Mouse (Mus musculus) intestine, embryonic 15.5 days (tissue): ENCODE measurements around the gene Nkain2. TPM values are rescaled to one million over a fixed set of nuclear protein-coding genes. Genes with fewer than 3 reads are reported as not detected.

Source experiments
- ATAC-seq: fragments of 200-750 bp; cut with Nextera tagmentation; 2 replicates; pipeline ENCODE4 v1.8.0; 2017; ENCODE audit warnings: moderate TSS enrichment, moderate library complexity
- H3K27ac ChIP-seq: fragments of 300-500 bp; sonication (generic); 2 replicates; pipeline ENCODE4 v1.5.1; 2015; ENCODE audit warnings: mild to moderate bottlenecking, inconsistent platforms
- H3K27me3 ChIP-seq: fragments of 300-500 bp; sonication (generic); replicated peaks from 2 replicates; pipeline ENCODE4 v1.6.1; 2015; ENCODE audit warnings: inconsistent platforms
- H3K36me3 ChIP-seq: fragments of 300-500 bp; sonication (generic); 2 replicates; pipeline ENCODE4 v1.6.1; 2015; ENCODE audit warnings: inconsistent platforms
- H3K4me1 ChIP-seq: fragments of 300-500 bp; sonication (generic); replicated peaks from 2 replicates; pipeline ENCODE4 v1.6.1; 2015; ENCODE audit warnings: inconsistent platforms
- H3K4me2 ChIP-seq: fragments of 300-500 bp; sonication (generic); replicated peaks from 2 replicates; pipeline ENCODE4 v1.6.1; 2015; ENCODE audit warnings: mild to moderate bottlenecking, inconsistent platforms
- H3K4me3 ChIP-seq: fragments of 300-500 bp; sonication (generic); replicated peaks from 2 replicates; pipeline ENCODE4 v1.5.1; 2015; ENCODE audit warnings: inconsistent platforms
- H3K9ac ChIP-seq: fragments of 300-500 bp; sonication (generic); 2 replicates; pipeline ENCODE4 v1.6.1; 2015; ENCODE audit warnings: inconsistent platforms
- H3K9me3 ChIP-seq: fragments of 300-500 bp; sonication (generic); 2 replicates; pipeline ENCODE4 v1.6.1; 2016; ENCODE audit warnings: inconsistent platforms
- WGBS: fragments of 180-500 bp; shearing (Covaris S2); methylation state at CpG from one replicate; pipeline ENCODE4 v1.1.7; 2015; 5-methylcytosine and 5-hydroxymethylcytosine counted together
- polyA plus RNA-seq: library from polyadenylated mRNA; unstranded; fragments of >200 nt; fragmentation: Nextera tagmentation; extraction: Ambion mirVana; gene quantifications from 2 replicates; pipeline ENCODE4 v1.2.1, GENCODE M21; 2015

Gene Nkain2
- polyA plus RNA-seq, 1 experiment from 2014 or later = 1.1 TPM

GRCm38 (mm10) chr10:32290487-32290886 is 599.8 kb downstream of the Nkain2 start:
- WGBS = 56% methylated on average over 2 of the region's 2 CpGs
- Histone ChIP-seq H3K9me3 (no peaks in the 10 kb centered on the region), H3K36me3 (no peaks in the 10 kb centered on the region), H3K9ac (no peak overlapping the region), H3K4me2 (no peak overlapping the region), H3K4me1 (no peaks in the 10 kb centered on the region), H3K27me3 (no peaks in the 10 kb centered on the region), H3K4me3 (no peak overlapping the region), H3K27ac (no peak overlapping the region)
- ATAC-seq = no peak

DNA sequence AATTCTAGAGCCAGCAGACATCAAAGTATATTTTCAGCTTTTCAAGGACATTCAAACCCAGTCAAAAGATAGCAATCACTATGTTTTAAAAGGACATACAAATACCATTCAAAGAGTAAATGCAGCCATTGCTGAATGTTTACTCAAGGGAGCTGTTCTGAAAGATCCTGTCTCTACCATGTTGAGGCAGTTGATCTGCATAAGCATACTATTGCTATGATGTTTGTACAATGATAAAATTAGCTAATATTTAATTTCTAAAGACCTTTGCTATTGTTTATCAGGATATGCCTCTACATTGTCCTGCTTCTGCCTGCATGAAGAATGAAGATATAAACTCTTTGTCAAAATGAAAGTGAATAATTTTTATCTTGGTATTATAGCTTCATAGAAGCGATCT is 606.6 kb downstream of the Nkain2 start:
- no peak overlapping the region for H3K4me3 ChIP-seq
- H3K9ac ChIP-seq = no peak overlapping the region
- no peaks in the 10 kb centered on the region for H3K27me3 ChIP-seq
- H3K36me3 ChIP-seq = no peaks in the 10 kb centered on the region
- WGBS = 57% methylated on average over 1 of the region's 1 CpGs
- no peaks in the 10 kb centered on the region for H3K4me1 ChIP-seq
- H3K27ac ChIP-seq = no peak overlapping the region
- peak; percentile 84 for ATAC-seq
- H3K4me2 ChIP-seq = no peak overlapping the region
- no peaks in the 10 kb centered on the region for H3K9me3 ChIP-seq

DNA sequence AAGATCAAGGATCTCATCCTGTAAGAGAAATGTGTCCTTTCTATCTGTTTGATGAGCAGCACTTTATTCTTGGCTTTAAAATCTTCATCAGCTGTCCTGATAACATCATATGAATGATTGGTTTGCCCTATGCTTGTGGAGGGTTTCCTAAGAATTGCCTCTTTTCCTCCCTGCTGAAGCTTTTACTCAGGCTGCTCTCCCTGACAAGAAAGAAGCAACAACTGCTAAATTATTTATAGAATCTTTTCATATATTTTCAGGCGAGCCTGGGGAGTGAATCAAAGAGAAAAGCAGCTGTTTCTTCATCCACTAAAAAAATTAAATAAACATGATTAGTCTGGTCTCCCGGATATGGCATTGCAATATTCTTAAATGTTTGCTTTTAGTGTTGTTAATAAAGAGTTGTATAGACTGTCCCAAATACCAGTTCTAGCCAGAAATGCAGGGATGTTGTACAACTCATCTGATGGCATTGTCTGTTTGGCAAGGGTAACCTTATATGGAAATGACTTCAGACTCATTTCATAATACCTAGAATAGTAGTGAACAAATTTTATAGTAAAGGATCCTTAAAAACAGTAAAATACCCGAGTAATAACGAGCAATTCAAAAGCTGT is 646.9 kb downstream of the Nkain2 start:
- ATAC-seq = no peak
- Histone ChIP-seq H3K27me3 (no peaks in the 10 kb centered on the region), H3K9me3 (no peaks in the 10 kb centered on the region), H3K4me1 (no peaks in the 10 kb centered on the region), H3K4me2 (no peak overlapping the region), H3K9ac (no peak overlapping the region), H3K36me3 (no peaks in the 10 kb centered on the region), H3K27ac (no peak overlapping the region), H3K4me3 (no peak overlapping the region)
- 58% methylated on average over 4 of the region's 4 CpGs for WGBS

GRCm38 (mm10) chr10:32241168-32241567 is 649.1 kb downstream of the Nkain2 start:
- no peak for ATAC-seq

GRCm38 (mm10) chr10:32182951-32183350 is 707.3 kb downstream of the Nkain2 start:
- no peak overlapping the region for H3K9ac ChIP-seq
- ATAC-seq = no peak
- no peaks in the 10 kb centered on the region for H3K4me1 ChIP-seq
- H3K27ac ChIP-seq = no peak overlapping the region
- H3K4me2 ChIP-seq = no peak overlapping the region
- WGBS = 84% methylated on average over 3 of the region's 3 CpGs
- H3K9me3 ChIP-seq = no peaks in the 10 kb centered on the region
- no peak overlapping the region for H3K4me3 ChIP-seq
- H3K27me3 ChIP-seq = no peaks in the 10 kb centered on the region
- no peaks in the 10 kb centered on the region for H3K36me3 ChIP-seq

More at GRCm38 (mm10) chr10:32241168-32241567, 649.1 kb downstream of the Nkain2 start:
- no peak overlapping the region for H3K4me2 ChIP-seq
- no peak overlapping the region for H3K9ac ChIP-seq
- no peak overlapping the region for H3K4me3 ChIP-seq
- no peaks in the 10 kb centered on the region for H3K9me3 ChIP-seq
- H3K27me3 ChIP-seq = no peaks in the 10 kb centered on the region
- H3K4me1 ChIP-seq = no peaks in the 10 kb centered on the region
- no peak overlapping the region for H3K27ac ChIP-seq
- no peaks in the 10 kb centered on the region for H3K36me3 ChIP-seq

DNA sequence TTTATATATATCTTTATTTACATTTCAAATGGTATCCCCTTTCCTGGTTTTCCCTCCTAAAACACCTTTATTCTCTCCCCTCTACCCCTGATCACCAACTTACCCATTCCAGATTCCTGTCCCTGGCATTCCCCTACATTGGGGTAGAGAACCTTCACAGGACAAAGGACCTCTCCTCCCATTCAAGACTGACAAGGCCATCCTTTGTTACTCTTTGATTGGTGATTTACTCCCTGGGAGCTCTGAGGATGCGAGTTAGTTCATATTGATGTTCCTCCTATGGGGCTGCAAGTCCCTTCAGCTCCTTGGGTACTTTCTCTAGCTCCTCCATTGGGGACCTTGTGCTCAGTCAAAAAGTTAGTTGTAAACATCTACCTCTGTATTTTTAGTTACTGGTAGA is 798.9 kb downstream of the Nkain2 start:
- no peak overlapping the region for H3K4me2 ChIP-seq
- no peak for ATAC-seq
- H3K9ac ChIP-seq = no peak overlapping the region
- no peaks in the 10 kb centered on the region for H3K27me3 ChIP-seq
- H3K4me1 ChIP-seq = no peaks in the 10 kb centered on the region
- H3K4me3 ChIP-seq = no peak overlapping the region
- no peaks in the 10 kb centered on the region for H3K9me3 ChIP-seq
- 77% methylated on average over 1 of the region's 1 CpGs for WGBS
- no peak overlapping the region for H3K27ac ChIP-seq
- no peaks in the 10 kb centered on the region for H3K36me3 ChIP-seq

GRCm38 (mm10) chr10:32060396-32060795 is 829.9 kb downstream of the Nkain2 start:
- no peaks in the 10 kb centered on the region for H3K9me3 ChIP-seq
- no peak for ATAC-seq
- no peak overlapping the region for H3K4me3 ChIP-seq
- no peak overlapping the region for H3K4me2 ChIP-seq
- WGBS = 84% methylated on average over 6 of the region's 6 CpGs
- H3K4me1 ChIP-seq = no peaks in the 10 kb centered on the region
- no peak overlapping the region for H3K27ac ChIP-seq
- no peaks in the 10 kb centered on the region for H3K27me3 ChIP-seq
- H3K9ac ChIP-seq = no peak overlapping the region
- no peaks in the 10 kb centered on the region for H3K36me3 ChIP-seq

GRCm38 (mm10) chr10:32058251-32058650 is 832.0 kb downstream of the Nkain2 start:
- H3K4me1 ChIP-seq = no peaks in the 10 kb centered on the region
- H3K4me2 ChIP-seq = no peak overlapping the region
- ATAC-seq = no peak
- no peaks in the 10 kb centered on the region for H3K27me3 ChIP-seq
- no peak overlapping the region for H3K27ac ChIP-seq
- 91% methylated on average over 2 of the region's 2 CpGs for WGBS
- no peak overlapping the region for H3K4me3 ChIP-seq
- H3K36me3 ChIP-seq = no peaks in the 10 kb centered on the region
- H3K9ac ChIP-seq = no peak overlapping the region
- no peaks in the 10 kb centered on the region for H3K9me3 ChIP-seq

- Histone ChIP-seq H3K4me2 (no peak overlapping the region), H3K27me3 (no peaks in the 10 kb centered on the region), H3K4me3 (no peak overlapping the region), H3K9ac (no peak overlapping the region), H3K9me3 (no peaks in the 10 kb centered on the region), H3K27ac (no peak overlapping the region), H3K36me3 (no peaks in the 10 kb centered on the region), H3K4me1 (no peaks in the 10 kb centered on the region)
- no peak for ATAC-seq
- 75% methylated on average over 5 of the region's 5 CpGs for WGBS
Measured at GRCm38 (mm10) chr10:32052546-32053295, 837.5 kb downstream of the Nkain2 start.

DNA sequence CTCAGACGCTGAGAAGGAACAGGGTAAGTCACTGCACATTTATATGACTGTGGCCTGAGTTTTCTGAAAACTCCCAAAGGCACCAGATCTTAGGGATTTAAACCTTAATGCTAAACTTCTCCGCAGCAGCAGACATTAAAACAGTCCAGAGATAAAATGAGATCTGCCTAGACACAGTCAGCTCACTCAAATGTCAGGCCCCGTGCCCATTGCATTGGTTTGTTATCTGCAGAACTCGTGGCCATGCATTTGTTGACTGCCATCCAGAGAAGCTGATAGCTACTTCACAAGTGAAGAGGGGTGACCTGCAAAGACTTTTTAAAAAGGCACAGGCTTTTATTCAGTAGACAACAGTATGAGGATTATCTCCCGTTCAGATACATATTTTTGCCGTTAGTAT is 838.2 kb downstream of the Nkain2 start:
- Histone ChIP-seq H3K9ac (no peak overlapping the region), H3K27ac (no peak overlapping the region), H3K4me2 (no peak overlapping the region), H3K27me3 (no peaks in the 10 kb centered on the region), H3K9me3 (no peaks in the 10 kb centered on the region), H3K4me1 (no peaks in the 10 kb centered on the region), H3K4me3 (no peak overlapping the region), H3K36me3 (no peaks in the 10 kb centered on the region)
- 81% methylated on average over 6 of the region's 6 CpGs for WGBS
- no peak for ATAC-seq

DNA sequence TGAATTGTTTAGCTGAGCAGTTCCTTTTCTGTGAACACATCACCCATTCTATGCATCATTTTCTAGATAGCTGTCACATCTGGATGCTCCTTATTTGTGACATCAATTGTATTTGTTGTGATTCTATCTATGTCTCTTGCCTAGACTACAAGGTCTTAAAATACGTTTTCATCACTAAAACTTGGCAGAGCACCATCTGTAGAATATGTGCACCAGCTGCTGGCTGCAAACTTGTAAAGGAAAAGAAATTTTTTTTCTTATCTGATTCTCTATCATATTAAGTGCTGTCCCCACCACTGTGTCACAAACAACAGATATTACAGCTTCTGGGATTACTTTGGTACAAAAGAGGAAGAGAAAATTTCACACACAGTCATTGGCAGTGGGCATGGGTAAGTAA is 860.3 kb downstream of the Nkain2 start:
- WGBS = 40% methylated on average over 1 of the region's 1 CpGs
- no peak for ATAC-seq

GRCm38 (mm10) chr10:32018385-32018784 is 871.9 kb downstream of the Nkain2 start:
- Histone ChIP-seq H3K27me3 (no peaks in the 10 kb centered on the region), H3K9ac (no peak overlapping the region), H3K27ac (no peak overlapping the region), H3K4me2 (no peak overlapping the region), H3K4me1 (no peaks in the 10 kb centered on the region), H3K9me3 (no peaks in the 10 kb centered on the region), H3K4me3 (no peak overlapping the region), H3K36me3 (no peaks in the 10 kb centered on the region)
- ATAC-seq = no peak
- WGBS = 79% methylated on average over 1 of the region's 1 CpGs

More for the DNA sequence above, 860.3 kb downstream of the Nkain2 start:
- Histone ChIP-seq H3K36me3 (no peaks in the 10 kb centered on the region), H3K27ac (no peak overlapping the region), H3K27me3 (no peaks in the 10 kb centered on the region), H3K4me3 (no peak overlapping the region), H3K4me2 (no peak overlapping the region), H3K9ac (no peak overlapping the region), H3K4me1 (no peaks in the 10 kb centered on the region), H3K9me3 (no peaks in the 10 kb centered on the region)

DNA sequence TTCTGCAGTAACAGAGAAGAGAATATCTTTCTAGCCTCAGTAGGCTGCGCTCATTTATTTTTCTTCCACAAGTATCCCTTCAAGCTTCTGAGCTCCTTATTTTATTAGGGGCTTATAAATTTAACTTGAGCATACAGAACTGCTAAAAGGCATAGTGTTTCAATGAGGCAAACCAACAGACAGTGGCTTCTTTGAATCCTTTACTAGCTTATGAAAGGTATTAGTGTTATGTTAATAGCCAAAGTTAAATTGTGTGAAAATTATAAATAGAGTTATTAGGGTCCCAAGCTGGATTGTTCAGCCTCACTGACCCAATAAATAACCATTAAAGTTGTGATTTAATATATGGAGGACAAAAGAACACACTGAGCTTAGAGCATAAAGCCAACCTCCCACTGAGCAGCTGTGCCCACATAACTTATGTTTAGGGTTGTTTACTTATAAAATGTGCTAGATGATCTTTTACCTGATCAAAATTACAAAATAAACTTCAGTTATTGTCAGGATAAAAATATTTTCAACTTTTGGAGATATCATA is 889.0 kb downstream of the Nkain2 start:
- Histone ChIP-seq H3K9me3 (no peaks in the 10 kb centered on the region), H3K9ac (no peak overlapping the region), H3K27me3 (no peaks in the 10 kb centered on the region), H3K4me2 (no peak overlapping the region), H3K27ac (no peak overlapping the region), H3K4me1 (no peaks in the 10 kb centered on the region), H3K36me3 (no peaks in the 10 kb centered on the region), H3K4me3 (no peak overlapping the region)
- ATAC-seq = no peak
- 77% methylated on average over 1 of the region's 1 CpGs for WGBS
